Mouse (Mus musculus): ENCODE results near the gene Krtap4-8.
"Not testable (repeated sequence)": the region's sequence is repeated elsewhere in the genome, so short reads cannot be mapped to it uniquely, and the experiment has no call there.

DNA sequence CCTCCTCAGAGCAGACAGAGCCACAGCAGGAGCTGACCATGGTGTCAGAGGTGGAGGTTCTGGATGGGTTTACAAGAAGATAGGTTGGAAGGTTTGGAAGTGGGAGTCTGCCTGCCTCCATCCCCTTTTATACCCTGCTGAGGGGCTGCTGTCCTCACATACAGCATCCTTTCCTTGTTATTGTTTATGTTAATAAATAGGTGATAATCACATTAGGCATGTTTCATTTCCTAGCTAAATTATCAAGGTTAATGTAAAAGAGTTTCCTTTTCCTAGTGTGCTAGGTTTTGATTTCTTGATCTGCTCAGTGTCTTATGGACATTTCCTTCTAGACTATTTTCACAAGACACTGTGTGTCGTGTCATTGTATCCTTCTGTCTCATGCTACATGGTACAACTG, 23.8 kb upstream of the Krtap4-8 start, which contains the start of gene Gm11554:
- not testable (repeated sequence) for TF ChIP-seq CTCF (IDR thresholded peaks at IDR 0.05; ENCODE audit: borderline replicate concordance, extremely low read depth, insufficient read depth, insufficient read length); POLR2A (IDR thresholded peaks at IDR 0.05; ENCODE audit: borderline replicate concordance, extremely low read depth, insufficient read depth, insufficient read length, poor library complexity, severe bottlenecking)

Measured in brain, embryonic 14.5 days (tissue).